Mouse (Mus musculus) 3134 (cell line): Measurements from ENCODE around the gene Spag9.
A peak's percentile ranks its signal among the peaks of the same experiment; 100 is the strongest.

Experiments
- DNase-seq: peaks from one replicate; pipeline ENCODE4 v3.0.0-alpha.2; 2011; ENCODE audit warnings: low spot score; ENCODE audit not compliant: insufficient read length; ENCODE audit errors: extremely low read depth

Spag9 gene

GRCm38 (mm10) chr11:94043998-94044985 lies 48.4 kb downstream of the Spag9 start:
- no peak for DNase-seq

GRCm38 (mm10) chr11:94045016-94045415 lies 49.1 kb downstream of the Spag9 start:
- no peak for DNase-seq

- no peak for DNase-seq
Measured at GRCm38 (mm10) chr11:94047288-94047687, 51.4 kb downstream of the Spag9 start.

DNA sequence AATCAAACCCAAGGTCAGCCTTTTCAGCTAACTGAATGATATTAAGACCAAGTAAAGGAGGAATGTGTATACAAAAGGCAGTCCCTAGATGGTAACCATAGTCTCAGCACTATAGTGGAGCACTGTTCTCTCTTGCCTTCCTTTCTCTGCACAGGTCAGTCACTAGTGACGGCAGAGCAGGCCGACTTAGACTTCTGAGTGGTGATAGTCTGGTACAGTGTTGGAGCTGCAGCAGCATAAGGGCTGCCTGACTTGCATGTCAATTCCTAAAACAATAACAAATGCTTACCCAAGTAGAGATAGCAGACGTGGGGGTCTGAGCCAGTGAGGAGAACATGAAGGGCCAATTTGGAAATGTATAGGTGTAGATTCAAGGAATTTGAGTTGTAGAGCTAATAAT lies 58.3 kb downstream of the Spag9 start:
- no peak for DNase-seq

DNA sequence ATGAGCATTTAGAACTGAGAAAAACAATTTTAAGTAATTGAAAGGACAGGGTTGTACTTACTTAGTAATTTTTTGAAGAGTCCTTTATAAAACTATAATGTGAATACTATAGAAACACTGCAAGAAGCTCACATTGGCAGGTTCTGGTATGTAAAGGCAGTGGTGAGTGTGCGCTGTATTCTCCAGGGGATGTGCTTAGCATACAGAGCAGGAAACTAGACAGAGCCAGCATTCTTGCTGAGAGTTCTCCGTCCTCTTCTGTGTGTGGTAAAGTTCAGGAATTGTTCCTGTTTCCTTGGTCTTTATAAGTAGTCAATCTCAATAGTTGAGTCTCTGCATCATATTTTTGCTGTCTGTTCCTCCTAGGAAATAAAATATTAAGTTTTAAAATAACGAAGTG lies 59.0 kb downstream of the Spag9 start:
- no peak for DNase-seq

- no peak for DNase-seq
Measured at GRCm38 (mm10) chr11:94063941-94064340, 68.0 kb downstream of the Spag9 start.

- no peak for DNase-seq
Measured at GRCm38 (mm10) chr11:94070455-94070854, 74.6 kb downstream of the Spag9 start.

DNA sequence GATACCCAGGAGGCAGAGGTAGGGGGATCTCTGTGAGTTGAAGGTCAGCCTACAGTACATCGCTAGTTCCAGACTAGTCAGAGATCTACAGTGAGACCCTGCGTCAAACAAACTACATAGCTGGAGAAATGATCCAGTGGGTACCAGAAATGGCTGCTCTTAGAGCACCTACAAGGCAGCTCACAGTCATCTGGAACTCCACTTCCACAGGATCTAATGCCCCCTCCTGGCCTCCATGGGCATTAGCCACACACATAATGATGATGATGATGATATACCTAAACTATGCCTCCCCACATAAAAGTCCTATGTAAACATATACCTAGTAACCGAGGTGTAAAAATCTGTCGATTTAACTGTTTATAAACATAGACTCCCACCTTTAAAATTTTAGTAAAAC lies 77.4 kb downstream of the Spag9 start:
- DNase-seq = no peak

DNA sequence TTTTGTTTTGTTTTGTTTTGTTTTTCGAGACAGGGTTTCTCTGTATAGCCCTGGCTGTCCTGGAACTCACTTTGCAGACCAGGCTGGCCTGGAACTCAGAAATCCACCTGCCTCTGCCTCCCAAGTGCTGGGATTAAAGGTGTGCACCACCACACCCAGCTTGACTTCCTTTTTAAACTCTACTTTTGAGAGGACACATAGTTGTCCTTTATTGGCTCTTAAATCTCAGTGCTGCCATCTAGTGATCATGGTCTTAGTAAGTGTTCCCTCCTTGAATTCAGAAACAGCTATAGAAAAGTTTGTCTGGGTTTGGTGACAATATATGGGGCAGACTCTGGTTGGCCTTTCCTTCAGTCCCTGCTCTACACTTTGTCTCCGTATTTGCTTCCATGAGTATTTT lies 91.1 kb downstream of the Spag9 start:
- DNase-seq = peak; percentile 30

DNA sequence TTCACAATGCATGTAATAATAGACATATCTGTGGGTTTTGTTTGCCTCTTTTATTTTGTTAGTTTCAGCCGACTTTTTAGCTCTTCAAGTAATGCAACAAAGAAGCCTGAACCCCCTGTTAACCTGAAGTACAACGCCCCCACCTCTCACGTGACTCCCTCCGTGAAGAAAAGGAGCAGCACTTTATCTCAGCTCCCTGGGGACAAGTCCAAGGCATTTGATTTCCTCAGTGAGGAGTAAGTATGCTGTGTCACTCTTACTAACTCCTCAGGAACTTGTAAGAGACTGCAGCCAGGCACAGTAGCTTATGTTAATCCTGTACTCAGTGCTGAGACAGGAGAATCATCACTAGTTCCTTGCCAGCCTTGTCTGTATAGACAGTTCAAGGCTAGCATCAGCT lies 94.6 kb downstream of the Spag9 start:
- no peak for DNase-seq

DNA sequence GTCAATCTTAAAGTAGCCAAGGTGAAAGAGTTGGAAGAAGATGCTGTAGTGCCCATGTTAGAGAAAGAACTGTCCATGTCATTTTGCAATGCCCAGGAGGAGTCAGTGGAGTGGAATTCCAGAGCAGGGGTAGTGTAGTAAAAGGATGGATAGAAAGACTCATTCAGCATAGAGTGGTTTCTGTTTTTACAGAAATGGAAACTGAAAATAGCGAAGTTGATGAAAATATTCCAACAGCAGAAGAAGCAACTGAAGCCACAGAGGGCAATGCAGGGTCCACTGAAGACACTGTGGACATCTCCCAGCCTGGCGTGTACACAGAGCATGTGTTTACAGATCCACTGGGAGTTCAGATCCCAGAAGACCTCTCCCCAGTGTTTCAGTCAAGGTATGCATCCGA lies 101.6 kb downstream of the Spag9 start:
- no peak for DNase-seq

DNA sequence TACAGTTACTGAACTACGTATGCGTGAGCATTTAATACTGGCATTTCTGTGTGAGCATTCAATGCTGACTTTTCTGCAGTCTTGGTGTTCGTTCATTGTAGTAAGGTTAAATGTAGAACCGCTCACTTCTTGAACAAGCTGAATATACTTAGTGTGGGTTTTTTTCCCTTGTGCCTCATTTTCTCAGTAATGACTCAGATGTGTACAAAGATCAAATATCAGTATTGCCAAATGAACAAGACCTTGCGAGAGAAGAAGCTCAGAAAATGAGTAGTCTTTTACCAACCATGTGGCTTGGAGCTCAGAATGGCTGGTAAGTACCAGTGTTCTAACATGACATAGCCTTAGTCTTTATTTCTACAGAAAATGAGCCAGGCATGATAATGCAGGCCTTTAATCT lies 102.9 kb downstream of the Spag9 start:
- no peak for DNase-seq

DNA sequence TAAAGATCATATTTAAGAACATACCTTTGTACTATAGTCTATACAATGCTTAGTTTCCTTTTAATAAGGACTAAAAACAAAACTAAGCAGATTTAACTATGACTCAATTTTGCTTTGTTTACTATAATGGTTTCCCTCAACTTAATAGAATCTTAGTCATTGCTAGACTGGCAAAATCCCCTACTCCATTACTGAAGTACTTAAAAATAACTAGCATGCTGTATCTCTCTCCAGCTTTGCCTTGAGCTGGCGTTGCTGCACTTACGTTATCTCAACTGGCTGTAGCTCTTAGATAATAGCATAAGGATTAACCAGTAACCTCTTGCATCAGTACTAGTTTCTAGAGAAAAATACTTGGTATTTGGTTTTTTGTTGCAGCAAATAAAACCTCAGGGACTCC lies 117.9 kb downstream of the Spag9 start:
- no peak for DNase-seq

DNA sequence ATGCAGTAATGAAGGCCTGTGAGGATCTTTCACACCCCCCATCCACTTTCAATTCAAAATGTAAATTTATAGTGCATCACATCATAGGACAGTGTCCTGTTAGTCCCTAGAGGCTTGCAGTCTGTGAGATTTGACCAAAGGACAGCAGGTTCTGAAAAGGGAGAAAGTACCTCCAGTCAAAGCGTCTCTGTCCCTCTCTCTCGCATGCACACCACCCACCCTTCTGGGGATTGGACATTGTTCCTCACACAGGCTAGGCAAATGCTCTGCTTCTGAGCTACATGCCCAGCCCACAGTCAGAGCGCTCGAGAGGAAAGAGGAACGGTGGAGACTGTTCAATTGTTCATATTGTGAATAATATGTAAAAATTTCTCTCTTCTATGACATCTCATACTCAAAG lies 119.5 kb downstream of the Spag9 start:
- no peak for DNase-seq

GRCm38 (mm10) chr11:94116655-94117054 lies 120.8 kb downstream of the Spag9 start:
- DNase-seq = no peak

DNA sequence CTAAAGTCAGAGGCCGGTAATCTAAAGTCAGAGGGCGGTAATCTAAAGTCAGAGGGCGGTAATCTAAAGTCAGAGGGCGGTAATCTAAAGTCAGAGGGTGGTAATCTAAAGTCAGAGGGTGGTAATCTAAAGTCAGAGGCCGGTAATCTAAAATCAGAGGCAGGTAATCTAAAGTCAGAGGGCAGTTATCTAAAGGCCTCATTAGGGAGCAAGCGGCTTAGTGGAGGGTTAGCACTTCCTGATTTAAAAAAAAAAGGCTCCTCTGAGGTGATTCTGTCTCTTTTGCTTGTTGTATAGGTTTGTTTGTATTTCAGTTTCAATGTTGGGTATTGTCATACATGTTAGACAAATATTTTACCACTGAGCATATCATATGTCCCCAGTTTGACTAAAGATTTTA lies 121.9 kb downstream of the Spag9 start:
- no peak for DNase-seq

- no peak for DNase-seq
Measured at GRCm38 (mm10) chr11:94118612-94119011, 122.7 kb downstream of the Spag9 start.

DNA sequence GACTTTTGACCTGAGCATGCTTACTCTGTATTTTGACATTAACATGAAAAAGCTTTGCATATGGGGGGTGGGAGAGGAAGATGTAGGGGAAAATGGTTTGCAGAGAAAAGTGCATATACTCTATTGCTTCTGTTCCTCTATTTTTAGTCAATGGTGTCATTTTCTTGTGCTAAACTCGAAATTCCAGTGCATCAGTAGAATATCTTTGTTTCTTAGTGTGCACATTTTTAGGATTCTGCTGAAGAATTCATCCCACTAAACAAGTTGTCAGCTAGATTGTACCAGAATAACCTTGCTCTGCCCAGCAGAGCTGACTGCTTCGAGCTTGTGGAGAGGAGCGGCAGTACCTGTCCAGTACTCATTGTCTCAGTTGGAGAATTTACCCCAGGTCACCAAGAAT lies 124.8 kb downstream of the Spag9 start:
- DNase-seq = no peak

DNA sequence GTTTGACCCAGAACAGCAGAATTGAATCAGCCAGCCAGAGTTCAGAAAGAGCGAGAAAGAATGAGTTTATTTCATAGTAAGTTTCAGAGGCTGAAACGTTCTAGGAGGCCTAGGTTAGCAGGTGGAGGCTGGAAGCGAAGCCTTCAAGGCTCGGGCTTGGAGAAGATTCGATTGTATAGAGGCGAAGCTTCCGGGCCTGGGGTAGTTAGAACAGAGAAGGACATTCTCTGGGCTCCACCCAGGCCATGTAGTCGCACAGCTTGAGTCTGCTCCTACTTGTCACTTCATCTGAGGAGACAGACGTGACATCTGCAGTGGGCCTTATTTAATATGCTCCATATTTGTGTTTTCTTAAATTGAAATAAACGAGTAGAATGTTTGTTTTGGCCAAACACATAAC lies 125.6 kb downstream of the Spag9 start:
- DNase-seq = no peak

GRCm38 (mm10) chr11:94122341-94123030 lies 126.6 kb downstream of the Spag9 start:
- DNase-seq = no peak

GRCm38 (mm10) chr11:94126701-94127100 lies 130.8 kb downstream of the Spag9 start:
- no peak for DNase-seq

DNA sequence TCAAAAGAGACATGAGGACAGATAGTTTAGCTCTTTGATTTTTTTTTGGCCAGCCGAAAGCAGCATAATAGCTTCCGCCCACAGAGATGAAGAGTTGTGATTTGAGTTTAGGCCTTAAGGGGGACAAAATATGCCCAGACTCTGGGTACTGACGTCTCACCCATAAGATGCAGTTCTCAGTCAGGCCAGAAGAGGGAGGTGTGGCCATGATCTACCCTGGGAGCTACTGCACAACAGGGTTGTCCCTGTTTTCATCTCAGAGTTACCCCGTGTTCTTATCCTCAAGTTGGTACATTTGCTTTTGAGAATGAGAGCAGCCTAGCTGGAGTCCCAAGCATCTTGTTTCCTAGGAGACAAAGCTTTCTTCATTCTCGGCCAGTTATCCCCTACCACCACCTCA lies 132.1 kb downstream of the Spag9 start:
- peak; percentile 31 for DNase-seq
